Mouse (Mus musculus): ENCODE data around the gene Polr1e.
"Not testable (repeated sequence)": the region's sequence is repeated elsewhere in the genome, so short reads cannot be mapped to it uniquely, and the experiment has no call there.

Gene Polr1e

GRCm38 (mm10) chr4:45063836-45064235 is 45.5 kb downstream of the Polr1e start:
- DNase-seq, result not testable (repeated sequence)

GRCm38 (mm10) chr4:45064577-45064976 is 46.2 kb downstream of the Polr1e start:
- no peak for DNase-seq

GRCm38 (mm10) chr4:45066036-45066730 is 47.8 kb downstream of the Polr1e start:
- DNase-seq, result no peak

GRCm38 (mm10) chr4:45067742-45068141 is 49.4 kb downstream of the Polr1e start:
- DNase-seq, result no peak

- DNase-seq, result peak in 1 of 2 experiments; percentile 54
Measured at GRCm38 (mm10) chr4:45072261-45072973, 54.0 kb downstream of the Polr1e start.

GRCm38 (mm10) chr4:45073544-45073943 is 55.2 kb downstream of the Polr1e start:
- no peak for DNase-seq

- DNase-seq, result not testable (repeated sequence)
Measured at GRCm38 (mm10) chr4:45081041-45081440, 62.7 kb downstream of the Polr1e start.

GRCm38 (mm10) chr4:45082951-45083350 is 64.6 kb downstream of the Polr1e start:
- no peak for DNase-seq

- DNase-seq, result no peak
Measured at GRCm38 (mm10) chr4:45083487-45083886, 65.1 kb downstream of the Polr1e start.

GRCm38 (mm10) chr4:45084021-45084894 is 65.9 kb downstream of the Polr1e start, which contains the start of gene Fbxo10:
Fbxo10 (minus strand) TSS chr4:45084604.
- peak; percentile 96 to 97 for DNase-seq

GRCm38 (mm10) chr4:45084895-45085290 is 66.5 kb downstream of the Polr1e start:
- DNase-seq, result no peak

All from kidney, postnatal 25 days (tissue).